ENCODE assay signal across 20 mouse cellular contexts in the genomic region with DNA sequence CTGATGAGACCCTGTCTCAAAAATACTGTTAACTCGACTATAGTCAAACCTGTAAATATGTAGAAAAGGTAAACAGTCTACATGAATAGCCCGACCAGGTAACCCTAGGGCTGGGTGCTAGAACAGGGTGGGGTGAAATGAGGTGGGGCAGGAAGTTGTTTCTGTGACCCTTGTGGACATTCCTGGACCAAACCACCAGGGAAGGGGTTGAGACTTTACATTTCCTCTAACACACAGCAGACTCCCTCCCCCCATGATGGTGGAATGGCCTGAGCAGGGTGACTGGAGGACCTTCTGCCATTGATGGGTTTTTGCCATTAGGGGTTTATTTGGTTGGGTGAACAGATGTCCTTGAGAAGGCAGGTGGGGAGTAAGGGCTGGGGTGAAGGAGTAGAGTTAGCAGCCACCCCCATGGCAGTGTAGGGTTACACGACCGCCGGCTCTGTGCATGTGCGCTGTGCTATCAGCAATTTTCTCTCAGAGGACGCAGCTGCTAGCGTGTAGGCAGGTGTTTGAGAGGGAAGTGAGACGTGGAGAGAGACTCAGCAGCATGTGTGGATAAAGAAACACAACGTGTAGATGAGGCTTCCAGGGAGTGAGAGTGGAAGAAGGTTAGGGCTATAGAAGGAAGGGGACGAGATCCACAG. TPM values are rescaled to one million over a fixed set of nuclear protein-coding genes. Genes with fewer than 3 reads are reported as not detected.
DNase-seq lines count a peak whose midpoint lies in the region; ATAC-seq lines count a peak whose summit lies in the region.
"Had no signal": no experiment of that assay in that cellular context is flagged by ENCODE, and none has a peak within 500 bp of the region (broad histone marks: within the 10 kb centered on the region; RNA-seq: fewer than 3 reads in every experiment).

No protein-coding gene starts in this region.

- H3K27me3 ChIP-seq in kidney, embryonic 16.5 days (ENCODE audit: insufficient read depth, low read length): no peaks in the 10 kb centered on the region
- no peaks in the 10 kb centered on the region for H3K27me3 ChIP-seq in embryonic facial prominence, embryonic 10.5 days (replicated peaks; ENCODE audit: low read depth, poor library complexity, severe bottlenecking)
- H3K27me3 ChIP-seq in limb, embryonic 13.5 days: no peaks in the 10 kb centered on the region
- H3K27me3 ChIP-seq in forebrain, embryonic 13.5 days: no peaks in the 10 kb centered on the region
- H3K27me3 ChIP-seq: liver, embryonic 15.5 days; megakaryocyte, embryonic 14.5 days had no signal

- 59% methylated on average over 11 of the region's 11 CpGs for WGBS in kidney, embryonic 16.5 days
- 85% methylated on average over 11 of the region's 11 CpGs for WGBS in embryonic facial prominence, embryonic 10.5 days
- 53% methylated on average over 11 of the region's 11 CpGs for WGBS in limb, embryonic 13.5 days
- WGBS in forebrain, embryonic 13.5 days: 85% methylated on average over 11 of the region's 11 CpGs

- no peak overlapping the region for H3K4me3 ChIP-seq in kidney, embryonic 16.5 days (ENCODE audit: low read length)
- H3K4me3 ChIP-seq in embryonic facial prominence, embryonic 10.5 days: no peak overlapping the region
- H3K4me3 ChIP-seq in limb, embryonic 13.5 days: no peak overlapping the region
- H3K4me3 ChIP-seq in forebrain, embryonic 13.5 days: no peak overlapping the region
- H3K4me3 ChIP-seq: heart, embryonic 10.5 days; layer of hippocampus, adult 2 months; liver, embryonic 15.5 days; megakaryocyte, embryonic 14.5 days had no signal

- 0 out of 2 replicates have a peak, but pooled peaks cover 4% of the 10 kb centered on the region for H3K36me3 ChIP-seq in kidney, embryonic 16.5 days (ENCODE audit: insufficient read depth, low read length)
- H3K36me3 ChIP-seq in embryonic facial prominence, embryonic 10.5 days (replicated peaks): no peaks in the 10 kb centered on the region
- no peaks in the 10 kb centered on the region for H3K36me3 ChIP-seq in limb, embryonic 13.5 days
- H3K36me3 ChIP-seq in forebrain, embryonic 13.5 days (ENCODE audit: poor library complexity, severe bottlenecking): no peaks in the 10 kb centered on the region
- H3K36me3 ChIP-seq: heart, embryonic 10.5 days; liver, embryonic 15.5 days had no signal

- no peak for DNase-seq in kidney, adult 9 months
- peak; percentile 89 for DNase-seq in A20 (ENCODE audit: low read depth, low spot score)
- DNase-seq in embryonic facial prominence, embryonic 10.5 days (ENCODE audit: low spot score): peak; percentile 20
- no peak for DNase-seq in cerebellum, adult 18-20 months
- DNase-seq in lung, adult 18-20 months: no peak
- DNase-seq: cerebellum, postnatal 14 days; gastrocnemius, postnatal 25 days; heart, postnatal 14 days; kidney, adult 2 months; lung, postnatal 14 days; retina, postnatal 1 day; thymus, postnatal 14 days had no signal

- H3K4me2 ChIP-seq in kidney, embryonic 16.5 days (replicated peaks; ENCODE audit: low read depth, low read length): no peak overlapping the region
- no peak overlapping the region for H3K4me2 ChIP-seq in limb, embryonic 13.5 days (replicated peaks)
- H3K4me2 ChIP-seq in forebrain, embryonic 13.5 days: no peak overlapping the region
- H3K4me2 ChIP-seq: hindbrain, embryonic 14.5 days; liver, embryonic 15.5 days had no signal

- H3K4me1 ChIP-seq in kidney, embryonic 16.5 days (ENCODE audit: insufficient read depth, low read length): no peaks in the 10 kb centered on the region
- peaks cover 8% of the 10 kb centered on the region; the same call in 1 of the 2 replicates for H3K4me1 ChIP-seq in embryonic facial prominence, embryonic 10.5 days
- no peaks in the 10 kb centered on the region for H3K4me1 ChIP-seq in limb, embryonic 13.5 days
- H3K4me1 ChIP-seq in forebrain, embryonic 13.5 days: peaks cover 16% of the 10 kb centered on the region; the same call in 1 of the 2 replicates
- H3K4me1 ChIP-seq: liver, embryonic 15.5 days had no signal

- no peak overlapping the region for H3K27ac ChIP-seq in kidney, embryonic 16.5 days (ENCODE audit: low read length)
- no peak overlapping the region for H3K27ac ChIP-seq in embryonic facial prominence, embryonic 10.5 days (replicated peaks)
- H3K27ac ChIP-seq in limb, embryonic 13.5 days: no peak overlapping the region
- H3K27ac ChIP-seq in forebrain, embryonic 13.5 days: no peak overlapping the region
- H3K27ac ChIP-seq: heart, embryonic 10.5 days; hindbrain, embryonic 14.5 days; layer of hippocampus, adult 2 months; liver, embryonic 15.5 days had no signal

- no peaks in the 10 kb centered on the region for H3K9me3 ChIP-seq in kidney, embryonic 16.5 days (ENCODE audit: low read length)
- no peaks in the 10 kb centered on the region for H3K9me3 ChIP-seq in embryonic facial prominence, embryonic 10.5 days
- no peaks in the 10 kb centered on the region for H3K9me3 ChIP-seq in limb, embryonic 13.5 days
- H3K9me3 ChIP-seq in forebrain, embryonic 13.5 days (replicated peaks): no peaks in the 10 kb centered on the region
- H3K9me3 ChIP-seq: heart, embryonic 10.5 days; liver, embryonic 15.5 days; megakaryocyte, embryonic 14.5 days had no signal

- no peak overlapping the region for H3K9ac ChIP-seq in kidney, embryonic 16.5 days (replicated peaks; ENCODE audit: low read length)
- no peak overlapping the region for H3K9ac ChIP-seq in limb, embryonic 13.5 days
- H3K9ac ChIP-seq in forebrain, embryonic 13.5 days: no peak overlapping the region
- H3K9ac ChIP-seq: hindbrain, embryonic 14.5 days; liver, embryonic 15.5 days had no signal

- peak; percentile 81 for ATAC-seq in kidney, embryonic 16.5 days (ENCODE audit: low FRiP score, low TSS enrichment)
- ATAC-seq in limb, embryonic 13.5 days (ENCODE audit: low FRiP score, low read depth): peak; percentile 54; the same call in 1 of the 2 replicates
- ATAC-seq in forebrain, embryonic 13.5 days: no peak

RNA-seq across cellular contexts. Expression of gene Myo6, which starts 59.3 kb away (rescaled TPM):
- 62.6 and 70.7 TPM in 2 replicates for polyA plus RNA-seq in kidney, embryonic 16.5 days (2015; fragmentation: Nextera tagmentation; extraction: Ambion mirVana)
- polyA plus RNA-seq in embryonic facial prominence, embryonic 10.5 days (2016; fragmentation: Nextera tagmentation; extraction: Ambion mirVana): 8.2 and 10.7 TPM in 2 replicates
- 10.8 and 10.9 TPM in 2 replicates for polyA plus RNA-seq in limb, embryonic 13.5 days (2015; fragmentation: Nextera tagmentation; extraction: Ambion mirVana)
- polyA plus RNA-seq in forebrain, embryonic 13.5 days (2015; fragmentation: Nextera tagmentation; extraction: Ambion mirVana): 12.4 and 14.0 TPM in 2 replicates

Comparison
In these comparisons a context has a peak if more than half of its experiments do, and no peak if none do; other contexts are left out.
1. DNase-seq: peak in A20 (single experiment) and embryonic facial prominence, embryonic 10.5 days (single experiment); none in kidney, adult 9 months (single experiment), cerebellum, adult 18-20 months (0 of 2) and lung, adult 18-20 months (0 of 2).